Mouse (Mus musculus) kidney, embryonic 16.5 days (tissue): Measurements from ENCODE around the gene Acox1. TPM values are rescaled to one million over a fixed set of nuclear protein-coding genes. Genes with fewer than 3 reads are reported as not detected.
A peak's percentile ranks its signal among the peaks of the same experiment; 100 is the strongest.

Source experiments
- ATAC-seq: fragments of 200-750 bp; cut with Nextera tagmentation; 2 replicates; pipeline ENCODE4 v1.8.0; 2017; ENCODE audit warnings: moderate TSS enrichment; ENCODE audit not compliant: low FRiP score, low TSS enrichment
- H3K27ac ChIP-seq: fragments of 300-500 bp; sonication (generic); 2 replicates; pipeline ENCODE4 v1.5.1; 2014; ENCODE audit warnings: low read length
- H3K27me3 ChIP-seq: fragments of 300-500 bp; sonication (generic); 2 replicates; pipeline ENCODE4 v1.6.1; 2014; ENCODE audit warnings: low read length, control low read depth, mixed read lengths; ENCODE audit not compliant: insufficient read depth
- H3K36me3 ChIP-seq: fragments of 300-500 bp; sonication (generic); 2 replicates; pipeline ENCODE4 v1.6.1; 2014; ENCODE audit warnings: low read length, control low read depth, mixed read lengths; ENCODE audit not compliant: insufficient read depth
- H3K4me1 ChIP-seq: fragments of 300-500 bp; sonication (generic); 2 replicates; pipeline ENCODE4 v1.6.1; 2014; ENCODE audit warnings: low read length, control low read depth, mixed read lengths; ENCODE audit not compliant: insufficient read depth
- H3K4me2 ChIP-seq: fragments of 300-500 bp; sonication (generic); replicated peaks from 2 replicates; pipeline ENCODE4 v1.6.1; 2014; ENCODE audit warnings: low read depth, low read length
- H3K4me3 ChIP-seq: fragments of 300-500 bp; sonication (generic); 2 replicates; pipeline ENCODE4 v1.5.1; 2014; ENCODE audit warnings: mild to moderate bottlenecking, low read length
- H3K9ac ChIP-seq: fragments of 300-500 bp; sonication (generic); replicated peaks from 2 replicates; pipeline ENCODE4 v1.6.1; 2014; ENCODE audit warnings: low read length
- H3K9me3 ChIP-seq: fragments of 300-500 bp; sonication (generic); 2 replicates; pipeline ENCODE4 v1.6.1; 2016; ENCODE audit warnings: low read length, control low read depth
- WGBS: fragments of 180-500 bp; shearing (Covaris S2); extraction: QIAGEN DNeasy Blood & Tissue Kit; methylation state at CpG from one replicate; pipeline ENCODE4 v1.1.7; 2014; 5-methylcytosine and 5-hydroxymethylcytosine counted together
- polyA plus RNA-seq: library from polyadenylated mRNA; unstranded; fragments of >200 nt; fragmentation: Nextera tagmentation; extraction: Ambion mirVana; gene quantifications from 2 replicates; pipeline ENCODE4 v1.2.1, GENCODE M21; 2015

Gene Acox1
- polyA plus RNA-seq, 1 experiment from 2014 or later, result 48.8 TPM

DNA sequence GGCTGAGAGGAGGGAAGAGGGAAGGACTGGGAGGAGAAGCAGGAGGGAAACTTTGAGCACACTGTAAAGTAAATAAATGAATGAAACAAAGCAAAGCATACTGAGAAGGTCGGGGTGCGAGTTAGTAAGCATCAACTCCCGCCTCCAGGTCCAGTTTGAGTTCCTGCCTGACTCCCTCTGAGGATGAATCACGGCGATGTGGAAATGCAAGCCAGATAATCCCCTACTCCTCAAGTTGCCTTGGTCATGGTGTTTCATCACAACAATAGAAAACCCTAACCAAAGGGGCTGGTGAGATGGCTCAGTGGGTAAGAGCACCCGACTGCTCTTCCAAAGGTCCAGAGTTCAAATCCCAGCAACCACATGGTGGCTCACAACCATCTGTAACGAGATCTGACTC is 22.8 kb downstream of the Acox1 start:
- Histone ChIP-seq H3K4me3 (no peak overlapping the region), H3K27ac (peak overlapping the region; percentile 87), H3K4me1 (peaks cover 5% of the 10 kb centered on the region; the same call in 1 of the 2 replicates), H3K36me3 (peaks cover 60% of the 10 kb centered on the region), H3K9me3 (no peaks in the 10 kb centered on the region), H3K27me3 (no peaks in the 10 kb centered on the region), H3K4me2 (no peak overlapping the region), H3K9ac (no peak overlapping the region)
- 74% methylated on average over 7 of the region's 7 CpGs for WGBS
- no peak for ATAC-seq

- H3K4me3 ChIP-seq, result no peak overlapping the region
- peak overlapping the region; percentile 87 for H3K27ac ChIP-seq
- H3K36me3 ChIP-seq, result peaks cover 53% of the 10 kb centered on the region
- 66% methylated on average over 22 of the region's 22 CpGs for WGBS
- no peaks in the 10 kb centered on the region for H3K9me3 ChIP-seq
- peak; percentile 88 for ATAC-seq
- peaks cover 8% of the 10 kb centered on the region; the same call in 1 of the 2 replicates for H3K4me1 ChIP-seq
- H3K9ac ChIP-seq, result no peak overlapping the region
- H3K27me3 ChIP-seq, result no peaks in the 10 kb centered on the region
- H3K4me2 ChIP-seq, result no peak overlapping the region
These were observed 23.9 kb downstream of the Acox1 start for GRCm38 (mm10) chr11:116174775-116175448.

DNA sequence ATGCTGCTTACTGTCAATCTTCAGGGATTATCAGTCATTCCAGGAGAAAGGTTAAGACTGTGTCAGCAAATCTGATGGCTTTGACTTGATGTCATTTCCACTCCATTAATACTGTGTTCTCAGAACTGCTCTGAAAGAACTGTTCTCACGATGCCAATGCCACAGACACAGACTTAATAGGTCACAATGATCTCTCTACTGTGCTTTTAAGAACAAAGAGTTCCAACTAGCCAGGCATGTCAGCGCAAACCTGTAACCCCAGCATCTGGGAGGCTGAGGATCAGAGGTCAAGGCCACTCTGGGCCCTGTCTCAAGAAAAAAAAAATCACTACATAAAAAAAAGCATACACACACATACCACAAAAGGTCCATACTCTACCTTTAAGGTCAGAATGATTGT is 26.9 kb downstream of the Acox1 start:
- Histone ChIP-seq H3K4me1 (peaks cover 14% of the 10 kb centered on the region), H3K27ac (peak overlapping the region; percentile 36; the same call in 1 of the 2 replicates), H3K9me3 (no peaks in the 10 kb centered on the region), H3K4me2 (no peak overlapping the region), H3K27me3 (no peaks in the 10 kb centered on the region), H3K36me3 (peaks cover 29% of the 10 kb centered on the region), H3K4me3 (no peak overlapping the region), H3K9ac (no peak overlapping the region)
- 72% methylated on average over 2 of the region's 2 CpGs for WGBS
- no peak for ATAC-seq

DNA sequence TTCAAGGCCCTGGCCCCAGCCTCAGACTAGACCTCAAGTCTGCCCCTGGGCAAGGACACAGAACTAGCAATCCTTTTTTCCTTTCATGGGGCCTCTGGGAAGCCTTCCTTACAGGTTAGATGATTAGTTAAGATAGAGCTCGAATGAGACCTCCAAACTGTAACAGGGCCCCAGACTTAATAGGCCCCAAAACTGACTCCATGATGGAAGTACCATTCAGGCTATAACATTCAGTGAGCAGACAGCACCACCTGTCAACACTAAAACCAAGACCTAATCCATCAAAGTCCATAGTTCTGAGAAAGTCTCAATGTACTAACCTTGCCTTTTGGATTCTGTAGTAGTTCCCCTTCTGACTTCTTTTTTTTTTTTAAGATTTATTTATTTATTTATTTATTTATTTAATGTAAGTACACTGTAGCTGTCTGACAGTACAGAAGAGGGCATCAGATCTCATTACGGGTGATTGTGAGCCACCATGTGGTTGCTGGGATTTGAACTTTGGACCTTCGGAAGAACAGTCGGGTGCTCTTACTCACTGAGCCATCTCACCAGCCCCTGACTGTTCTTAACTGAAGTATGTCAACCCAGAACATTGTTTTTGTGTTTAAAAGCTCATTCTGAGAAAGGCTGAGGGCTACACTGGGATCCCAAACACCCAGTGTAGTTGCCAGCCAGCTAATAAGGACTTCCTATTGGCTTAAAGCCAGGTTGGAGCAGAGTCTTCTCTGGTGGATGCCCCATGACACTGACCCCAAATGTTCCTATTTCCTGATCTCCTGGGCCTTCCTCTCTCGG is 28.6 kb downstream of the Acox1 start:
- H3K9ac ChIP-seq, result no peak overlapping the region
- no peak overlapping the region for H3K4me3 ChIP-seq
- ATAC-seq, result no peak
- peaks cover 15% of the 10 kb centered on the region for H3K4me1 ChIP-seq
- peak overlapping the region; percentile 60 for H3K27ac ChIP-seq
- WGBS, result 78% methylated on average over 5 of the region's 5 CpGs
- no peak overlapping the region for H3K4me2 ChIP-seq
- H3K36me3 ChIP-seq, result peaks cover 25% of the 10 kb centered on the region
- no peaks in the 10 kb centered on the region for H3K27me3 ChIP-seq
- H3K9me3 ChIP-seq, result no peaks in the 10 kb centered on the region

GRCm38 (mm10) chr11:116169214-116169613 is 29.6 kb downstream of the Acox1 start:
- Histone ChIP-seq H3K4me1 (peaks cover 15% of the 10 kb centered on the region), H3K27me3 (no peaks in the 10 kb centered on the region), H3K27ac (no peak overlapping the region), H3K9me3 (no peaks in the 10 kb centered on the region), H3K36me3 (peaks cover 19% of the 10 kb centered on the region), H3K4me2 (no peak overlapping the region), H3K4me3 (no peak overlapping the region), H3K9ac (no peak overlapping the region)
- 84% methylated on average over 3 of the region's 3 CpGs for WGBS
- no peak for ATAC-seq

GRCm38 (mm10) chr11:116167884-116168439 is 30.9 kb downstream of the Acox1 start, which contains the start of gene Fbf1:
TSS of gene Fbf1 (minus strand) at chr11:116168166.
- H3K4me3 ChIP-seq, result peak within 1 kb of the TSS; percentile 79
- H3K9ac ChIP-seq, result peak within 1 kb of the TSS; percentile 95
- H3K27ac ChIP-seq, result peak within 1 kb of the TSS; percentile 95
- H3K4me2 ChIP-seq, result peak within 1 kb of the TSS; percentile 92
- no peaks in the 10 kb centered on the region for H3K27me3 ChIP-seq
- 0% methylated on average over 40 of the region's 40 CpGs for WGBS
- H3K9me3 ChIP-seq, result no peaks in the 10 kb centered on the region
- H3K4me1 ChIP-seq, result peaks cover 26% of the 10 kb centered on the region
- ATAC-seq, result peak; percentile 96
- peaks cover 7% of the 10 kb centered on the region for H3K36me3 ChIP-seq

DNA sequence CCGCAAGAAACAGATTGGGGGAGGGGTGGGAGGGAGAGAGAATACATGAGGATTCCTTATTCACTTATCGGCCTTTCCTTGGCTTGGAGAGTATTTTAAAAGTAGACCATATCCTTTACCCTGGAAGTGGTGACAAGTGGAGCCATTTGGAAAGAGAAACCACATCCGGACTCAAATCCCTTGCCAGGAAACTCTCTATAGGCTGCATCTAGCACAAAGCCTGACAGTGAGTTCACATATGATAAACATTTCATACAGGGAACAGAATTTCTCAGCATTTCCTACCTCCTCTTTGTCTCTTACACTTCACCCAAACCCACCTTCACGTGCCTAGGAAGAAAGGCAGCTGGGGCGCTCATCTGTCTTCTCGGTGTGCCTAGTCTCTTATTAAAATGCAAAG is 31.6 kb downstream of the Acox1 start:
- Histone ChIP-seq H3K4me1 (peaks cover 30% of the 10 kb centered on the region), H3K9ac (peak overlapping the region; percentile 95), H3K9me3 (no peaks in the 10 kb centered on the region), H3K27me3 (no peaks in the 10 kb centered on the region), H3K4me3 (peak overlapping the region; percentile 79), H3K27ac (peak overlapping the region; percentile 95), H3K36me3 (peaks cover 3% of the 10 kb centered on the region; the same call in 1 of the 2 replicates), H3K4me2 (peak overlapping the region; percentile 92)
- 5% methylated on average over 6 of the region's 6 CpGs for WGBS
- ATAC-seq, result no peak

- H3K36me3 ChIP-seq, result peaks cover 7% of the 10 kb centered on the region; the same call in 1 of the 2 replicates
These were observed 35.8 kb downstream of the Acox1 start for GRCm38 (mm10) chr11:116163002-116163401.

GRCm38 (mm10) chr11:116162146-116162545 is 36.7 kb downstream of the Acox1 start:
- 81% methylated on average over 10 of the region's 10 CpGs for WGBS
- H3K4me2 ChIP-seq, result no peak overlapping the region
- H3K9me3 ChIP-seq, result no peaks in the 10 kb centered on the region
- H3K36me3 ChIP-seq, result peaks cover 15% of the 10 kb centered on the region; the same call in 1 of the 2 replicates
- ATAC-seq, result no peak
- no peak overlapping the region for H3K27ac ChIP-seq
- no peak overlapping the region for H3K9ac ChIP-seq
- peaks cover 23% of the 10 kb centered on the region for H3K4me1 ChIP-seq
- no peaks in the 10 kb centered on the region for H3K27me3 ChIP-seq
- H3K4me3 ChIP-seq, result no peak overlapping the region

More at GRCm38 (mm10) chr11:116163002-116163401, 35.8 kb downstream of the Acox1 start:
- H3K9ac ChIP-seq, result no peak overlapping the region
- no peaks in the 10 kb centered on the region for H3K9me3 ChIP-seq
- 21% methylated on average over 9 of the region's 9 CpGs for WGBS
- peaks cover 23% of the 10 kb centered on the region for H3K4me1 ChIP-seq
- H3K4me3 ChIP-seq, result no peak overlapping the region
- no peaks in the 10 kb centered on the region for H3K27me3 ChIP-seq
- peak overlapping the region; percentile 5; the same call in 1 of the 2 replicates for H3K4me2 ChIP-seq
- H3K27ac ChIP-seq, result peak overlapping the region; percentile 44
- peak; percentile 86 for ATAC-seq
